Mouse (Mus musculus): ENCODE results near the gene 5730480H06Rik.

5730480H06Rik gene

GRCm38 (mm10) chr5:48421957-48422356 is 94.2 kb downstream of the 5730480H06Rik start:
- DNase-seq (ENCODE audit: low spot score in 2 of 2) = no peak

- no peak for DNase-seq (ENCODE audit: low spot score in 2 of 2)
Observed at GRCm38 (mm10) chr5:48430459-48430858, 102.7 kb downstream of the 5730480H06Rik start.

DNA sequence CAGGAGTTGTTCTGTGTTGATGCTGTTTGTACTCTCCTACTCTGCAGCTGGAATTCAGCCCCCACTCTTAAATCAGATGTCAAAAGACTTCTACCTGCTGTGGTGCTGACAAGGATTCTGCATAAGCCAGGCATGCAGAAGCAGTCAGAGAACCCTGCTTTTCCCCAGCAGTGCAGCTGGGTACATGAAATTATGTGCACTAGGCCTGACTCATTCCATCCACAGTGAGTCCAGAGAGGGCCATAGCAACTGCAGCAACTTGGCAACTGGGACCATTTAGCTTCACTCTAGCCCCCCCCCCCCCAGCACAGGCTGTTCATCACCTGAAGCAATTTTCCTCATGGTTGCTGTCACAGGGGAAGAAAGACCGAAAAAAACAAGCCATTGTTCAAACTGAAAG is 121.1 kb downstream of the 5730480H06Rik start:
- DNase-seq (ENCODE audit: low spot score in 2 of 2) = no peak

- no peak for DNase-seq (ENCODE audit: low spot score in 2 of 2)
Observed at GRCm38 (mm10) chr5:48460221-48460620, 132.5 kb downstream of the 5730480H06Rik start.

Data from spleen, postnatal 14 days (tissue).